Mouse (Mus musculus) thymus, postnatal 10 days (tissue): ENCODE measurements around the gene Tmem233.

Source experiments
- DNase-seq, 2 experiments: peaks; one replicate each; pipeline ENCODE4 v3.0.0; 2021; ENCODE audit warnings: low spot score in 2 of 2

The Tmem233 gene

GRCm38 (mm10) chr5:116029071-116029470, 54.0 kb downstream of the Tmem233 start:
- peak; percentile 72 to 73 for DNase-seq

DNA sequence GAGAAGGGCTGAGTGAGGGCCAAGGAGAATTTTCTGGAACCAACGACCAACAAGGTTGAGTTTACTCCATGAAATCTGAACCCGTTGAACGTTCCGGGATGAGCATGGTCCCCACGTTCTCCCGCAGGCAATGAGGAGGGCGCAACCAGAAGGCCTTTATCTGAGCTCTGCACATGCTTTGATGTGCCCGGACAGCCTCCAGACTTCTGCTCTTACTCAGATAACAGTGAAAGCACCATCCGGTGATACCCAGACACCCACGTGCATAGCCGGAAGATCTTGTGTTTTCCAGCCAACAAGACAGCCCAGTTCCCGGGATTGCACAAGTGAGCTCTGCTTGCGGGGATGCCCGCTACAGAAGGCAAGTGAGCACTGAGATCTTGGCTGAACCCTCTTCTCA, 56.5 kb downstream of the Tmem233 start:
- no peak for DNase-seq

DNA sequence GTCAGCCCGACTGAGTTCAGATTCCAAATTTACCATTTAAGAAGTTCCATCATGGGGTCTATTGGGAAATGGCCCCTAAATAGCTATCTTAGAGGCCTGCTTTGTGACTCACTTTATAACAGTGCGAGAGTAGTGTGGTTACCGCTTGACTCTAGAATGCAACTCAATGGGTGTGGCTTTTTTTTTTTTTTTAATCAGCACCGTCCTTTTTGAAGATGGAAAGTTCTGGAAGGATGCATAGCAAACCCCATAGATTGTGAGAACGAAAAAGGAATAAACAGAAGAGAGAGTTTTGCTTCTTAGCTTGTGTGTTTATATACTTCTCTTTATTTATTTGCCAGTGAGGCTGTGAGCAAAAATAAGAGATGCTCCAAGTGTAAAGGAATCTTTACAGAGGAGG, 56.9 kb downstream of the Tmem233 start:
- DNase-seq: no peak

DNA sequence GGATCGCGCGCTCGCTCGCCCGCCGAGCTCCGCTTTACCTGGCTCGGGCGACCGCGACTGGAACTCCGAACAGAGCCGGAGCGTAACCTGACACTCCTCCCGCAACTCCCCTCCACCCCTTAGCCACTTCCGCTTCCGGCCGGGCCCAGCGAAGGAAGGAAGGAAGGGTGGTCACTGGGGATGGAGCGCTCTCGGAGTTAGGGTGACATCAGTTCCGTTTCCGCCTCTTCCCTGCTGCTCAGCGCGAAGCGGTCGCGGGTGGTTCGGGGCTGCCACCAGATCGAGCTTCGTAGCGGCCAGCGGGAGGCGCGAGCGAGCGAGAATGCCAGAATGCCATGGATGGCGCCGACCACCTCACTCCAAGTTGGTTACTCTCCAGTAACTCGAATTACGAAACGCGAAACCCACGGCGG, 58.7 kb downstream of the Tmem233 start, which contains the start of gene Prkab1:
TSS of gene Prkab1 (minus strand) at position 182 of the 413 bp plus-strand sequence.
- DNase-seq: peak; percentile 92

DNA sequence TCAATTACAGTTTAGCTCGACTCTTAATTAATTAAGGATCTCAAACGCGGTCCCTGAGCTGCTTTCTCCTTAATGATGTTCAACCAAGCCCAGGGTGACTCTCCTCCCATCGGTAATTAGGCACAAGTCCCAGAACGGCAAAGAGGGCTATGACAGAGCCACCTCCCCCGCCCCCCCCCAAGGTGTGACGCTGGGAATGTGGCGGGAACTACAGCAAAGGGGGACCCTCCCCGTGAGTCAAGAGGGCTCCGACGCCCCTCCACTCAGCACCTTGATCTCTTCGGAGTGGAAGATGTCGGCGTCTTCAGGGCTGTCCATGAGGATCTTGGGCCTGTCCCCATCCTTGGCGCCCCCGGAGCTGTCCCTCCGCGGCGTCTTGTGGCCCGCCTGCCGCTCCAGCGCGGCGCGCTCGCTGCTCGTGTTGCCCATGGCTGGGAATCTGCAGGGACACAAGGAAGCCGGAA, 59.2 kb downstream of the Tmem233 start:
- DNase-seq: no peak

- no peak for DNase-seq
These were observed 59.8 kb downstream of the Tmem233 start for GRCm38 (mm10) chr5:116023251-116023661.

DNA sequence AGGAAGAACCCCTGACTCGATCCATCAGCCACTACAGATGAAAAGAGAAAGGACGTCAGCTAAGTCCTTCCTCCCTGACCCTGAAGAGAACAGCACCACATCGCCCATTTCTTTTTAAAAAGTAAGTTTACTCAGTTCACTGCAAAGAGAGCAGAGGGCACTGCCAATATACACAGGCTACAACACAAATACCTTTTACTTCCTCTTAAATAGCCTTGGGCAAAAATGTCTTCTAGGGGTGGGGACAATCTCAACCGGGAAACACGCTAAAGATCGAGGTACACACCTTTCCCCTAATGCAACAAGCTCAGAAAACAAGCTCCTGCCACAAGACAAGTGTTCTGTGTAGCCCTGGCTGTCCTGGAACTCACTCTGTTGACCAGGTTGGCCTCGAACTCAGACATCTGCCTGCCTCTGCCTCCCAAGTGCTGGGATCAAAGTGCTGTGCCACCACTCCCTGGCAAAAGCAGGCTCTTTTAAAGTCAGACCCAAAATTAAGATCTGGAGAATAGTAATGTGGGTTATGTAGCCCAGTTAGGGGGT, 60.3 kb downstream of the Tmem233 start:
- DNase-seq: no peak

DNA sequence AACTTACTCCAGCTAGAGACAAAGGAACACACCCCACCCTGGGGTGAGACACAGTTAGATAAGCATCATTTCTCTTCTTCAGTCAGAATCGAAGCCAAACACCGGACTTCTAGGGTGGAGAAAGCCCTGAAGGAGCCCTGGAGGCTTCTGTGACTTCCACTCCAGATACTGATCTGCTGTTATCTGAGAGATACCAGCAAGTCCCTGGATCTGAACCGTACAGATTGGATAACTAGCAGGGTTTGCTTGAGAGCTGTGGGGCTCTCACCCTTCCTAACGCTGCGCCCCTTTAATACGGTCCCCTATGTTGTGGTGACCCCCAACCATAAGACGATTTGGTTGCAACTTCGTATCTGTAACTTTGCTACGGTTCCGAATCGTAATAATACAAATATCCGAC, 60.9 kb downstream of the Tmem233 start:
- DNase-seq: no peak

DNA sequence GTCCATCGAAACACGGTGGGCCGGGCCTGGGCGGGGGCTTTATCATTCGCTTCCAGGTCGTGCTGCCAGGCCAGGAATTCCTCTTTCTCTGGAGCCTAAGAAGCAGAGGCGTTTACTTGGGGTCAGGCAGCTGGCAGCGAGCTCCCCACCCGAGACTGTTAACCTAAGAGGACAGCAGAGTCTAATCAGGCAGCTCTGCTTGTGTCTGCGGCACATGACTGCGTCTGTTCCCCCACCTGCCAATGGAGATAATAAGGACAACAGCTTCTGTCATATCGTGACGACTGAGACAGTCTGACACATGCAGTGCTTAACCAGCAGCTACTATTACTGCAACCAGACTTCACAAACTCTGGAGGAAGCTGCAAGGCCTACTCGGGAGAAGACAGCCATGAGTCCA, 61.5 kb downstream of the Tmem233 start:
- DNase-seq: no peak

GRCm38 (mm10) chr5:116019371-116019770, 63.7 kb downstream of the Tmem233 start:
- DNase-seq: no peak

- DNase-seq: no peak
These were observed 64.3 kb downstream of the Tmem233 start for GRCm38 (mm10) chr5:116018784-116019183.

- DNase-seq: no peak
These were observed 64.8 kb downstream of the Tmem233 start for GRCm38 (mm10) chr5:116018196-116018595.

DNA sequence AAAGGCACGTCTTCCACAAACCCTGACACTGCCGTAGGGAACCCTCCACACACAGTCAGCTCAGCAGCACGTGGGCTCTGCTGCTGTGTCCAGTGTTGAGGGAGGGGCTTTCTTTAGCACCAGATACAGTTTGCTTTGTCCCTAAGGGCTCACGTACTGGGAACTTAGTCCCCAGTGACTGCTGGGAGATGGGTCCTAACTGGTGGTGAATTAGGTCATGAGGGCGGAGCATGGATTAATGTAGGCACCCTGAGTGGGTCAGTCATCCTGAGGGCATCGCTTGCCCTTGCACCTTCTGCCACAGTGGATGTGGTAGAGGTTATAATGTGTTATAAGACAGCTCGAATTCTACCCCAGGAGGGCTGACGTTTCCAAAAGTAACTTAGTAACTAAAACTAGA, 65.7 kb downstream of the Tmem233 start:
- no peak for DNase-seq

DNA sequence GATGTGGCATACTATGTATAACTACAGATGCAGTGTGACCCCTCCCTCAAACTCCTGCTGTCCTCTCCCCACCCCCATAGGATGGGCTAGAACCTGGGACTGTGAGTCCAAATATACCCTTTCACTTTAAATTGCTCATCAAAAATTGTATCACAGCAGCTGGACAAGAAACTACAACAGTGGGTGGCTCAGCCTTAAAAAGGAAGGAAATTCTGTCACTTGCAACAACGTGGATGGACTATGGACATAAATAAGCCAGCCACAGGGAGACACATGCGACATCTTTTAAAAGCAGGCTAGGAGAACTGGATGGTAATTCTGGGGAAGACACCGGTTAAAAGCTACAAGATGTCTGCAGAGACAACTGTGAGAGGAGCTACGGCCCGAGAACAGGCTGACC, 66.5 kb downstream of the Tmem233 start:
- DNase-seq: no peak

- no peak for DNase-seq
These were observed 68.8 kb downstream of the Tmem233 start for GRCm38 (mm10) chr5:116014237-116014636.

- no peak for DNase-seq
These were observed 69.2 kb downstream of the Tmem233 start for GRCm38 (mm10) chr5:116013821-116014220.

GRCm38 (mm10) chr5:116012503-116012902, 70.5 kb downstream of the Tmem233 start:
- DNase-seq: no peak

DNA sequence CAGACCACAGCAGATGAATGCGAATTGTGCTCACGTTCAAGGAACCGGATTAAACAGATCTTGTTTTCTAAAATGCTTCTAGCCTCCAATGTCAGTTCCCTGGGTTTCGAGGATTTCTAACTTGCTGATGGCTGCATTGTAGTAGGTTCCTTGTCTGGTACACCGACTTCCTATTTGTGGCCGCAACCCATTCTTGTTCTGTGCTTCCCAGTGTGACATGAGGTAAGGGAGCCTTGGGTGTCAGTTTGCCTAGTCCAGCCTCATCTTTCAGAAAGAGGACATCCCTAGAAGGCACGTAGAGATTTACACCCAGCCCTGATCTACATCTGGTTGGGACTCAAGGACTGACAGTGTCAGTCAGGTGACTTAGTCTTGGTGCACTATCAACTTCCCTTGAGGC, 71.3 kb downstream of the Tmem233 start:
- no peak for DNase-seq

DNA sequence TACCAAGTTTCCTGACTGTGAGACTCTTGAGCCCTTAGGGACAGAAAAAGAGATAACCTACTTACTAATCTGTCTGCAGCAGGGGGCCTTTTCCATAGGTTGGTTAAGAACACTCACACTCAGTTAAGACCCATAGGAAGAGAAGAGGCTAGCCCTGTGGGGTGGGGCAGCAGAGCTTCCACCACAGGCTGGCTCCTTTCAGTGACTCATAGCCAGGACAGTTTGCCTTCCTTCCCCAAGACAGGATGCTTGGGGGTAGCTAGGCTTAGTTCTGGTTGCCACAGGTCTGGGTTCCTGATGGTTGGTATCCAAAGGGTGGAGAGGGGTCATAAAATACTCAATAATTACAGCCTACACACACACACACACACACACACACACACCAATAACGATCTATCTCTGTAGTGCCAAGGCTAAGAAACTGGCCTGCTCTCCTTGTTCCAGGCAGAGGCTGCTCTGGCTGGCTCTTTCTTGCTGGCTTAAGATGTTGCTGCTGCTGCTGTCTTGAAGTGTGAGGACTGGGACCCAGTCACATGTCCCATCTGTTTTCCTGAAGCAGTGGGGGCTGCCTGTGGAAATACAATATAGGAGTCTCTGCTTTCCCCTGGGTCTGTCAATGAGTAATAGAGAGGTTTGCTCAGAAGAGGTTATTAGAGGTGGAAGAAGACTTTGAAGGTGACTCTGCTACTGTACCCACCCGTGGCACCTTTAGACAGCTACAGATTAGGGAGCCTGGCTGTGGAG, 73.0 kb downstream of the Tmem233 start:
- no peak for DNase-seq

DNA sequence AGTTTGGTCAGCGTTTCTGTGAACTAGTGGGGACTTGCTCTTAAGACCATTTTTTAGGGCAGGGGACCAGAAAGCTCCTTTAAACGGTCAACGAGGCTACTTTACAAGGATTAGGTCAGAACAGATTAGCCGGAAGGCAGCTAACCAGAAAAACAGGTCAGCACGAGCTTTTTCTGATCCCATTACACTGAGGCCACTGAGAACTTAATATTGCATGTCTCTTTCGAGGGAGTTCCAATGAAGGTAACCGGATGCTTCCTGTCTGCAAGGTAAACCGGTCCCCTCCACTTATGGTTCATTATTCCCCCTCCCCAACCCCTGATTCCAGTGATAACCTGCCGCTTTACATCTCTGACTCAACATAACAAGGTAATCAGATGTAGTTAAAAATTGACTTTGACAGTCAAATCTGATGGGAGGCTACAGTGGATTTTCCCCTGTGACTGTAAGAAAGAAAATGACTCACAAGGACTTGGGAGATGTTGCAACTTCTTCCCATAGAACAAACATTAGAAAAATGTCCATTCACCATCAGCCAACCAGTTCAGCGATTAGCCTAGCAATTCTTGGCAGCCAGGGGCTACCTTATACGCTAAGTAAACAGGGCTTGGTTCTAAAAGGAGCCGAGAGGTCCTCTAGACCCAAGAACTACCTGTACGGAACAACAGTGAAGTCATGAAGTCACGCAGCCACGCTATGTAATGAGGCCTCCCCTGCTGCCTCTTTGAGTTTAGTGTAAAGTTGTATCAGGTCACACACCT, 73.8 kb downstream of the Tmem233 start:
- no peak for DNase-seq

- no peak for DNase-seq
These were observed 75.3 kb downstream of the Tmem233 start for GRCm38 (mm10) chr5:116007723-116008122.

- DNase-seq: no peak
These were observed 76.5 kb downstream of the Tmem233 start for GRCm38 (mm10) chr5:116006324-116007099.
